Mouse (Mus musculus): Measurements from ENCODE around the gene Pappa2. TPM values are rescaled to one million over a fixed set of nuclear protein-coding genes. Genes with fewer than 3 reads are reported as not detected.

Gene Pappa2
- polyA plus RNA-seq, 1 experiment from 2014 or later, result 1.1 TPM

- 36% methylated on average over 6 of the region's 6 CpGs for WGBS
- peak; percentile 82 for ATAC-seq (ENCODE audit: low read depth)
- H3K9me3 ChIP-seq (ENCODE audit: control insufficient read depth, low read length), result no peaks in the 10 kb centered on the region
Observed at GRCm38 (mm10) chr1:158953479-158954207, 26.6 kb downstream of the Pappa2 start.

DNA sequence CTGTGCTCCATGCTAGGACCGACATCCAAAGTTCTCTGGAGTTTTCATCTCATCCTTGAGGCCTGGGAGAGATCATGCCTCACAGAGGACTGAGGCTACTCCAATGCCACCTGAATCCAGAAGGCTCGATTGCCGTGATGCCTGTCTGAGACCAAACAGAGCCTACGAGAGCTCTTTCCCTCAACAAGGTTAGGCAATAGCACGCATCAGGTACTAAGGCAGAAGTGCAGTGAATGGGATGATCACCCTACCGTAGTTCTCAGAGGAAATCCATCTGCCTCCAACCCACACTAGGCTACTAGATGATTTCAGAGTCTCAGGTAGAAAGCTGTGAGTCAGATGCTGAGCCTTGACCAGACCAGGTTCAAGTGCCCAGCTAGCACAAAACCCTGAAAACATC lies 31.2 kb downstream of the Pappa2 start:
- Histone ChIP-seq H3K4me1 (replicated peaks; ENCODE audit: control insufficient read depth, insufficient read depth, low read length) (no peaks in the 10 kb centered on the region), H3K4me2 (ENCODE audit: low read depth, low read length) (no peak overlapping the region), H3K36me3 (ENCODE audit: control insufficient read depth, insufficient read depth, low read length) (no peaks in the 10 kb centered on the region), H3K9ac (ENCODE audit: low read length) (no peak overlapping the region), H3K27ac (ENCODE audit: low read length) (no peak overlapping the region), H3K9me3 (ENCODE audit: control insufficient read depth, low read length) (no peaks in the 10 kb centered on the region), H3K27me3 (ENCODE audit: control insufficient read depth, insufficient read depth, low read depth, low read length) (no peaks in the 10 kb centered on the region), H3K4me3 (ENCODE audit: low read length) (no peak overlapping the region)
- no peak for ATAC-seq (ENCODE audit: low read depth)
- WGBS, result 78% methylated on average over 6 of the region's 6 CpGs

More at GRCm38 (mm10) chr1:158953479-158954207, 26.6 kb downstream of the Pappa2 start:
- H3K4me1 ChIP-seq (replicated peaks; ENCODE audit: control insufficient read depth, insufficient read depth, low read length), result no peaks in the 10 kb centered on the region
- no peak overlapping the region for H3K27ac ChIP-seq (ENCODE audit: low read length)
- no peak overlapping the region for H3K9ac ChIP-seq (ENCODE audit: low read length)
- H3K4me2 ChIP-seq (ENCODE audit: low read depth, low read length), result no peak overlapping the region
- no peaks in the 10 kb centered on the region for H3K27me3 ChIP-seq (ENCODE audit: control insufficient read depth, insufficient read depth, low read depth, low read length)
- H3K36me3 ChIP-seq (ENCODE audit: control insufficient read depth, insufficient read depth, low read length), result no peaks in the 10 kb centered on the region
- H3K4me3 ChIP-seq (ENCODE audit: low read length), result no peak overlapping the region

- Histone ChIP-seq H3K4me1 (replicated peaks; ENCODE audit: control insufficient read depth, insufficient read depth, low read length) (no peaks in the 10 kb centered on the region), H3K9ac (ENCODE audit: low read length) (no peak overlapping the region), H3K27me3 (ENCODE audit: control insufficient read depth, insufficient read depth, low read depth, low read length) (no peaks in the 10 kb centered on the region), H3K27ac (ENCODE audit: low read length) (no peak overlapping the region), H3K36me3 (ENCODE audit: control insufficient read depth, insufficient read depth, low read length) (no peaks in the 10 kb centered on the region), H3K4me2 (ENCODE audit: low read depth, low read length) (no peak overlapping the region), H3K4me3 (ENCODE audit: low read length) (no peak overlapping the region), H3K9me3 (ENCODE audit: control insufficient read depth, low read length) (no peaks in the 10 kb centered on the region)
- 46% methylated on average over 6 of the region's 6 CpGs for WGBS
- ATAC-seq (ENCODE audit: low read depth), result no peak
Observed at GRCm38 (mm10) chr1:158947981-158948735, 32.1 kb downstream of the Pappa2 start.

DNA sequence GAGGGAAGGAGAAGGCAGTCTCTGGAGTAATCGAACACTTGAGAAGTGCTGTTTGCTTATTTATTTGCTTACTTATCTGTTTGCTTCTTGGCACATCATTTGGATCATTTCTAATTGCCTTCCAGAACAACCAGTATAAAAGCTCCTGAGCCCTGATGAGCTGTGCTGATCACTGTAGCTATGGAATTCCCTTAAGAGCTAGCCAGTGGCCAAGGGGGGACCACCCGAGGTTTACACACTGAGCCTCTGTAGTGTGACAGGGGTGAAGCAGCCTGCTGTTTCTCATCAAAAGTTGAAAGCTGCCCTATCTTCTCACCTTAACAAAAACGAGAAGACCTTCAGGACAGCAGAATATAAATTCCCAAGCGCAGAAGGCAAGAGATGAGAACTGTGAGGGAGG lies 35.4 kb downstream of the Pappa2 start:
- ATAC-seq (ENCODE audit: low read depth), result no peak
- WGBS, result 50% methylated on average over 4 of the region's 4 CpGs
- H3K4me3 ChIP-seq (ENCODE audit: low read length), result no peak overlapping the region
- no peaks in the 10 kb centered on the region for H3K36me3 ChIP-seq (ENCODE audit: control insufficient read depth, insufficient read depth, low read length)
- H3K27me3 ChIP-seq (ENCODE audit: control insufficient read depth, insufficient read depth, low read depth, low read length), result no peaks in the 10 kb centered on the region
- H3K9me3 ChIP-seq (ENCODE audit: control insufficient read depth, low read length), result no peaks in the 10 kb centered on the region
- H3K9ac ChIP-seq (ENCODE audit: low read length), result no peak overlapping the region
- H3K4me2 ChIP-seq (ENCODE audit: low read depth, low read length), result no peak overlapping the region
- no peak overlapping the region for H3K27ac ChIP-seq (ENCODE audit: low read length)
- H3K4me1 ChIP-seq (replicated peaks; ENCODE audit: control insufficient read depth, insufficient read depth, low read length), result no peaks in the 10 kb centered on the region

DNA sequence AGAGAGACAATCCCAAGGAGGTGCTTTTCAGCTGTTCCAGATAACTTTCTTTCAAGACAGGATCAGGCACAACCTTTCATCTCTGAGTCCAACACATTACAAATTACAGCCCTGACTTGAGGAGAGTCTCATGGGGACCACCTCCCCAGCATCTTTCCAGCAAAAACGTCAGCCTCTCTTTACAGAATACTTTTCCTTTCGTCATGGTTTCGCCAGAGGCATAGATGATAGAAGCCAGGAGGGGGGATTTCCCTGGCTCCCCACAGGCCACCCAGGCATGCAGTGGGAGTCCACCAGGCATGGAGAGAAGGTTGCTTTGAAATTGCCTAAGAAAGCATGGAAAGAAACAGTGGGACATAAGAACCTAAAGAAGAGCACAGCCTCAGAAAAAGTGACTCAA lies 37.4 kb downstream of the Pappa2 start:
- no peaks in the 10 kb centered on the region for H3K27me3 ChIP-seq (ENCODE audit: control insufficient read depth, insufficient read depth, low read depth, low read length)
- no peak overlapping the region for H3K4me3 ChIP-seq (ENCODE audit: low read length)
- no peaks in the 10 kb centered on the region for H3K4me1 ChIP-seq (replicated peaks; ENCODE audit: control insufficient read depth, insufficient read depth, low read length)
- no peak overlapping the region for H3K27ac ChIP-seq (ENCODE audit: low read length)
- WGBS, result 61% methylated on average over 3 of the region's 3 CpGs
- no peak overlapping the region for H3K4me2 ChIP-seq (ENCODE audit: low read depth, low read length)
- no peak overlapping the region for H3K9ac ChIP-seq (ENCODE audit: low read length)
- no peak for ATAC-seq (ENCODE audit: low read depth)
- no peaks in the 10 kb centered on the region for H3K36me3 ChIP-seq (ENCODE audit: control insufficient read depth, insufficient read depth, low read length)
- H3K9me3 ChIP-seq (ENCODE audit: control insufficient read depth, low read length), result no peaks in the 10 kb centered on the region

DNA sequence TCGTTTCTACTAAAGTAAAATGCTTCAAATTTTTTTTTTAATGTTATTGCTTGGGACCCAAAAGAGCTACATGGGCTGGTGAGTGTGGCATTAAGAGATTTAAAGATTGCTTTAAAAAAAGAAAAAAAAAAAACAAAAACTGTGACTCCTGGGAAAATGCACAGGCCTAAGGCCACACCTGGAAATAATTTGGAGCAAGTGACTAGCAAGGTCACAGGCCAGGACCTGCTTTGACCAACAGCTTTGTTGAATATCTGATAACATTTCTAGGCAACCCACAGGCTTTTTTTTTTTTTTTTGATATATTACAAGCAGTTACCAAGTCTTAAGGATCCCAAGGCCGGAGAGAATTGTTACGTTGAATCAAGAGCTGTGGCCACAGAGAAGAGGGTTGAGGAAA lies 39.3 kb downstream of the Pappa2 start:
- H3K36me3 ChIP-seq (ENCODE audit: control insufficient read depth, insufficient read depth, low read length), result no peaks in the 10 kb centered on the region
- 77% methylated on average over 3 of the region's 3 CpGs for WGBS
- no peak for ATAC-seq (ENCODE audit: low read depth)

DNA sequence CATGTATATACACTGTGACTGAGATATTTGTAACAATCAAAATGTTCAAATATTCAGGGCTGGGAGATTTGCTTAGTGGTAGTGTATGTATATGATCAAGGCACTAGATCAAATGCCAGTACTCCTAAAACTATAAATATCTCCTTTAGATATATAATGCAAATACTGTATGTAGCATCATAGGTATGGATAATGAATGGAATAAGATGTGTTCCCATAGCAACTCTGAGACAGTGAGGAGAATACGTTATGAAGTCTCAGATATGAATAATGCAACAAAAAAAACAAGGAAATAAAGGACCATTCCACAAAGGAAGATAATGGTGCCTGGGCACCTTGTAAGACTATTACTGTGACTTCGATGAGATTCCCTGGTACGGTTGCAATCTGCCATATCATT lies 45.8 kb downstream of the Pappa2 start:
- no peak for ATAC-seq (ENCODE audit: low read depth)

More for the DNA sequence above, 39.3 kb downstream of the Pappa2 start:
- Histone ChIP-seq H3K4me1 (replicated peaks; ENCODE audit: control insufficient read depth, insufficient read depth, low read length) (no peaks in the 10 kb centered on the region), H3K4me3 (ENCODE audit: low read length) (no peak overlapping the region), H3K27me3 (ENCODE audit: control insufficient read depth, insufficient read depth, low read depth, low read length) (no peaks in the 10 kb centered on the region), H3K9me3 (ENCODE audit: control insufficient read depth, low read length) (no peaks in the 10 kb centered on the region), H3K4me2 (ENCODE audit: low read depth, low read length) (no peak overlapping the region), H3K9ac (ENCODE audit: low read length) (no peak overlapping the region), H3K27ac (ENCODE audit: low read length) (no peak overlapping the region)

GRCm38 (mm10) chr1:158931202-158931827 lies 49.0 kb downstream of the Pappa2 start:
- H3K4me2 ChIP-seq (ENCODE audit: low read depth, low read length), result no peak overlapping the region
- no peaks in the 10 kb centered on the region for H3K36me3 ChIP-seq (ENCODE audit: control insufficient read depth, insufficient read depth, low read length)
- WGBS, result 72% methylated on average over 6 of the region's 6 CpGs
- no peaks in the 10 kb centered on the region for H3K9me3 ChIP-seq (ENCODE audit: control insufficient read depth, low read length)
- no peaks in the 10 kb centered on the region for H3K27me3 ChIP-seq (ENCODE audit: control insufficient read depth, insufficient read depth, low read depth, low read length)
- H3K4me3 ChIP-seq (ENCODE audit: low read length), result no peak overlapping the region
- no peak overlapping the region for H3K9ac ChIP-seq (ENCODE audit: low read length)
- H3K4me1 ChIP-seq (replicated peaks; ENCODE audit: control insufficient read depth, insufficient read depth, low read length), result no peaks in the 10 kb centered on the region
- no peak for ATAC-seq (ENCODE audit: low read depth)
- H3K27ac ChIP-seq (ENCODE audit: low read length), result no peak overlapping the region

More for the DNA sequence above, 45.8 kb downstream of the Pappa2 start:
- H3K27ac ChIP-seq (ENCODE audit: low read length), result no peak overlapping the region
- H3K4me2 ChIP-seq (ENCODE audit: low read depth, low read length), result no peak overlapping the region
- WGBS, result 89% methylated on average over 3 of the region's 3 CpGs
- no peaks in the 10 kb centered on the region for H3K27me3 ChIP-seq (ENCODE audit: control insufficient read depth, insufficient read depth, low read depth, low read length)
- no peak overlapping the region for H3K9ac ChIP-seq (ENCODE audit: low read length)
- H3K36me3 ChIP-seq (ENCODE audit: control insufficient read depth, insufficient read depth, low read length), result no peaks in the 10 kb centered on the region
- no peaks in the 10 kb centered on the region for H3K4me1 ChIP-seq (replicated peaks; ENCODE audit: control insufficient read depth, insufficient read depth, low read length)
- no peak overlapping the region for H3K4me3 ChIP-seq (ENCODE audit: low read length)
- no peaks in the 10 kb centered on the region for H3K9me3 ChIP-seq (ENCODE audit: control insufficient read depth, low read length)

- Histone ChIP-seq H3K36me3 (ENCODE audit: control insufficient read depth, insufficient read depth, low read length) (no peaks in the 10 kb centered on the region), H3K9me3 (ENCODE audit: control insufficient read depth, low read length) (no peaks in the 10 kb centered on the region), H3K27me3 (ENCODE audit: control insufficient read depth, insufficient read depth, low read depth, low read length) (no peaks in the 10 kb centered on the region), H3K4me3 (ENCODE audit: low read length) (no peak overlapping the region), H3K4me1 (replicated peaks; ENCODE audit: control insufficient read depth, insufficient read depth, low read length) (no peaks in the 10 kb centered on the region), H3K9ac (ENCODE audit: low read length) (no peak overlapping the region), H3K27ac (ENCODE audit: low read length) (no peak overlapping the region), H3K4me2 (ENCODE audit: low read depth, low read length) (no peak overlapping the region)
- 52% methylated on average over 3 of the region's 3 CpGs for WGBS
- ATAC-seq (ENCODE audit: low read depth), result peak; percentile 43; the same call in 1 of the 2 replicates
Observed at GRCm38 (mm10) chr1:158929369-158929768, 50.9 kb downstream of the Pappa2 start.

Data from lung, embryonic 16.5 days (tissue).